Mouse (Mus musculus): Measurements from ENCODE around the gene Olfr56.
"Not testable (repeated sequence)": the region's sequence is repeated elsewhere in the genome, so short reads cannot be mapped to it uniquely, and the experiment has no call there.

Olfr56 gene

GRCm38 (mm10) chr11:49060061-49060460, 81.4 kb downstream of the Olfr56 start:
- not testable (repeated sequence) for DNase-seq

DNA sequence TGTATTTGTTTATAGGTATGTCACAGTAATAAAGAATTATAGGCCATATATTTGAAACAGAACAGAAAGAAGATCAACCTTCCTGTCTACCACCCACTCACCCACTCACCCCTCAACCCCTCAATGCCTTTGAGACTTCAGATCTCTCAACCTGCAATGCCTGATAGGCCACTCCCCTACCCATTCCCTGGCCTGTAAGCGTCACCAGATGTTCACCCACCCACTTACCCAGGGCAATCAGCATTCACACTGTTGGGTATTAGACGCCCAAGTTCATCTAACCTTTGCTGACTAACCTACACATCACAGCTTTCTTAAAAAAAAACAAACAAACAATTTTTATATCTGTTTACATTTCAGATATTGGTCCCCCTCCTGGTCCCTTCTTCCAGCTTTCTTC, 83.2 kb downstream of the Olfr56 start:
- not testable (repeated sequence) for DNase-seq

DNA sequence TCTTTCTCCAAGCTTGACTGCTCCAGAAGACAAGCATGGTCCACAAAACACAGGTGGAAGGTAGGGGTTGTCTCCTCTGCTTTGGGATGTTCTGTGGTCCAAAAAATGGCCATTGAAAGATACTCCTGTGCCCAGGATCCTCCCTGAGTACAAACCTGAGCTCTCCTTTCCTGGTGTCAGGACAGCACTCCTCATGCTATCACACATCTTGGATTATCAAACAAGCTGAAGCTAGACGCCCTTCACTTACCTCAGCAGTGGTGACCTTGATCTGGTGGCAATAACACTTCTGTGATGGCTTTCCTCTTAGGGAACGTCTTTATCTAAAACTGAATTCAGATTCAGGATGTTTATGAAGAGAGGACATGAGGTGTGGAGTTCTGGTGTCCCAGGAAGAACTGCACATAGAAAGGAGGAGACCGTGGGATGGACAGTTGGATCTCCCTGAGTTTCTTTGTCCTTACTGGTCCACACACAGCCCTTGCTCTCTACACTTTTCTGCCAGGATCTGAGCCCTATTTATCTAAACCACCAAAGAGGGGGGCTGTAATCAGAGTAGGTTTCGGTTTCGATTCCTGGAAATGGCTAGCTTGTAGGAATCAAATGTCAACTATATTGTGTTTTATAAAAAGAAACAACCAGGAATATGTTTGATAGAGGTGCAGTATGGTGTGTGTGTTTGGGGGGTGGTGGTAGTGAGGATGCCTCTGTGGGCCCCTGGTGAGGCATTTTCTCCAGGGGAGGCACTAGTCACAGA, 85.2 kb downstream of the Olfr56 start, which contains the start of gene Tgtp2:
Gene Tgtp2 (minus strand): TSS at position 494 of the 757 bp plus-strand sequence.
- not testable (repeated sequence) for DNase-seq

- DNase-seq = no peak
Observed at GRCm38 (mm10) chr11:49068358-49068757, 89.7 kb downstream of the Olfr56 start.

- not testable (repeated sequence) for DNase-seq
Observed at GRCm38 (mm10) chr11:49076001-49076757, 97.5 kb downstream of the Olfr56 start, which contains the start of gene Ifi47. Ifi47 (plus strand) TSS chr11:49076587.

- no peak for DNase-seq
Observed at GRCm38 (mm10) chr11:49077012-49077411, 98.3 kb downstream of the Olfr56 start.

- DNase-seq = no peak
Observed at GRCm38 (mm10) chr11:49078719-49079118, 100.0 kb downstream of the Olfr56 start.

- no peak for DNase-seq
Observed at GRCm38 (mm10) chr11:49080636-49081035, 101.9 kb downstream of the Olfr56 start.

DNA sequence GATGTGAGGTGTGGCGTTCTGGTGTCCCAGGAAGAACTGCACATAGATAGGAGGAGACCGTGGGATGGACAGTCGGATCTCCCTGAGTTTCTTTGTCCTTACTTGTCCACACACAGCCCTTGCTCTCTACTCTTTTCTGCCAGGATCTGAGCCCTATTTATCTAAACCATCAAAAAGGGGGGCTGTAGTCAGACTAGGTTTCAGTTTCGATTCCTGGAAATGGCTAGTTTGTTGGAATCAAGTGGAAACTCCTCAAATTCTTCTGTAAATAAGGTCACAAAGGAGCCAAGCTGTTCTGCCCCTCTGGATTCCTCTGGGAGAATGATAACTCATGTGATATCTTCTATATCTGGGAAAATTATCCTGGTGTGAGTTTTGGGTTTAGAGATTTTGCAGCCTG, 102.7 kb downstream of the Olfr56 start:
- no peak for DNase-seq

DNA sequence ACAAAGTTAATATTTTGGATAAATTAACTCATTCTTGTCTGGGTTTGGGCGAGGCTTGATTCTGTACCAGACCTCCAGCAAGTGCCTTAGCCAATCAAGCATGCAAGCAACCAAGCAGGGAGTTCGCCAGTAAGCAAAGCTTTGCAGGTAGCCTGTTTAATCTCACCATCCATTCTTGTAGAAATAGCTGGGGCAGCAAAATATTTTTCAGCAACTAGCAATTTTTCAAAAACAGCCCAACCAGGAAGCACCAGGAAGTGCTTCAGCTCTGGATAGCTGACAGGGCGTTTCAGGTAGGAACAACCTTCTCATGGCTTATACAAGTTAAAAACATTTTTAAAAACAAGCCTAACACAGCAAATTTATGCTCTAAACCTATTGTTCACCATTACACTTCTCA, 103.2 kb downstream of the Olfr56 start:
- DNase-seq = no peak

DNA sequence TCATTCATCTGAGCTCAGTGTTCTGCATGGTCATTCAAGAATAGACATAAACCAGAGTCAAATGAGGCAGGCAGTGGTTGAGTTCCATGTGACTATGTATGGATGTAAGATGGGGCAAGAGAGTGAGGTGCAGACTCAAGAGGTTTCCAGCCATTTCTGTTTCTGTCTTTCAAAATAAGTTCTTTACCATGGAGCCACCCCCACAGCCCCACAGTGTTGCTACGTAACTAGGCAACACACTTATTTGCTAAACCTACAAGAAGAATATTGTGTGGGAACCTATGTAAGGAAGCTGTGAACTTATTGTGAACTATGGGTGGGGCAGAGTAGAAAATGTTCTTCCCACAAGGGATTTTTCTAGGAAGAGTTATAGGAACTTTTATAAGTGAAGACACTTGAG, 104.5 kb downstream of the Olfr56 start:
- DNase-seq = no peak

GRCm38 (mm10) chr11:49083808-49084207, 105.1 kb downstream of the Olfr56 start:
- no peak for DNase-seq

- no peak for DNase-seq
Observed at GRCm38 (mm10) chr11:49084385-49084784, 105.7 kb downstream of the Olfr56 start.

GRCm38 (mm10) chr11:49084875-49085274, 106.2 kb downstream of the Olfr56 start:
- no peak for DNase-seq

- no peak for DNase-seq
Observed at GRCm38 (mm10) chr11:49086858-49087361, 108.2 kb downstream of the Olfr56 start.

DNA sequence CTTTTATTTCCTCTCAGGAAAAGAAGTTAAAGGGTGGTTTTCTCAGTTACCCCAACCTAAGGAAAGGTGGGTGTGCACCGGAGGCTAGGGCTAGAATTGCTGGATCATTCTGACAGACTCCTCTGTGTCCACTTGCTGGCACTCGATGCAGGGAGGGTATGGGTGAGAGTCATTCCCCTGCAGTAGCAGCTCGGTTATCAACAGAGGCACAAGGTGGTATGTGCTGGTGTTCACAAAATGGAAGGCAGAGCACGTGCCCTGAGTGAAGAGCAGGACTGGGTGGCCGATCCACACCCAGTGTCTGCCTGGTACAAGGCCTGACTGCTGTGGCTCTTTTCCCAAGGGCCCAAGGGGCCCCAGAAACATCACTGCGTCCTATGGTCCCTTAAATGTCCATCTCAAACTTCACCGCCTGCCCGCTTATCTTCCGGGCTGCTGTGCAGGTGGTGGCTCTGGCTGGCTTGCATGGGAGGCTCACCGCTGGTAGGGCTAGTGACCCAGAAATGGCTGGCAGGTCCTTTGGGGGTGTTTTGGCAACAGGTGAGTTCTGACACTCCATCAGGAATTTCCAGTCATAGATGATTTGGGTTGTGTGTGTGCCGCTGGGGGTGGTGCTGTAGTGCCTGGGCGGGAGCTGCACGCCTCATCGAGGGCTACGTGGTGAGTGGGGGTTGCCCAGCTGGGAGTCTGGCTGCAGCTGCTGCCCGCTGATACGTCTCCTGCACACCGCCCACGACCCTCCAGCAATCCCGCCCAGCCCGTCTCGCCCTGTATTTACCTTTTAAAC, 109.3 kb downstream of the Olfr56 start:
- no peak for DNase-seq

GRCm38 (mm10) chr11:49088990-49089652, 110.4 kb downstream of the Olfr56 start:
- no peak for DNase-seq

DNA sequence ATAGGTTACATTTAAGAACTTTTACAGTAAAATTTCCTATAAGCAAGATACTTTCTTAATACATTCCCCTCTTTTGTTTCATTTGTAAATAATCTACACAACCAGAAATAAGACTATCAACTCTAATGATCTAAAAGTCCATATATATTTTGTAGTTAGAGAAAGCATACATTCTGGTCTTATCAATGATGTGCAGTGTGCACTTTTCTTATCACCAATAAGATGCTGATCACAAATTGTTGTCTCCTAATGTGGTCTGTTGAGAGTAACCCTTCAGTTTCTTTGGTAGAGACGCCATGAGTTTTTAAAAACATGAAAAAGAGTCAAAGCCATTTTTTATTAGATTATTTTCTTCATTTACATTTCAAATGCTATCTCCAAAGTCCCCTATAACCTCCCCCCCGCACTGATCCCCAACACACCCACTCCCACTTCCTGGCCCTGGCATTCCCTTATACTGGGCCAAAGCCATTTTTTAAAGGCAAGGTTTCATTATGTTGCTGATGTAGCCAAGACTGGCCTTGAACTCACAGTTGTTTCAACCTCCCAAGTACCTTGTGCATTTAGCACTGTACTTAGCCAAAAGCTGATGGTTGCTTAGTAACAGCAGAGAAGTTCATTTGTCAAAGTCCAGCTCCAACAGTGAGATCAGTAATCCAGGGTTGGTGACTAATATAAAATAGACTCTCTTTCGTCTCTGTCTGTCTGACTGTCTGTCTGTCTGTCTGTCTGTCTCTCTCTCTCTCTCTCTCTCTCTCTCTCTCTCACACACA, 111.2 kb downstream of the Olfr56 start:
- no peak for DNase-seq

DNA sequence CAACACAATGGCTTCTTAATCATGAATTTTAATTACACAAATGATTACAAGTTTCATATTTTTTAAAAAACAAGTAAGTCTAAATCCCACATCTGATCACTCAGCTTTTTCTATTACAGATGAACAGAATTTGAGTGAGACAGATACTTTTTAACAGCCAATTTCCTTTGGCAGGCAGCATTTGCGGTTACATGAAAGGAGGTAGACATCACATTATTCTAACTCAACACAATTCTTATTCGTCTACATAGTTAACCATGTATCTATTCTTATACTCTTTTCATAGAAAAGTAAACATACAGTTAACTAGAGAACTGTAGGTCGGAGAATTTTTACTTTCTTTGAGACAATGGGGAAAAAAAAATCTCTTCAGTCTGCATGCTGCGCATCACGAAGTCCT, 111.9 kb downstream of the Olfr56 start:
- no peak for DNase-seq

DNA sequence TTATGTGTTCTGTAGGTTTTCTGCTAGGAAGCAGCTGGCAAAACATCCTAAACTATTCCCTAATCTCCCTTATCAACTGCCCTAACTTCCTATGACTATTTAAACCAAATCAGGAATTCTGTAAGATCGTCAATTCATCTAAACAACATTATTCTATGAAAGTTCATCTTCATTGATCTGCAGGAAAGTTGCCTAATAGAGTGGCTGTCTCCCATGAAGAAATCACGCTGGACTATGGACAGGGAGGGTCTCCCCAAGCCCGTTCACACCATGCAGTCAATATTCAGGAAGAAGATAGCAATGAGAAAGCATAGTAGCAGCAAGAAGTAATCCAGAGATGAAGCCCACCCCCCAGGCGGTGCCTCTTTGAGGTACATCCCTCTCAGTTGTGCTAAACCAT, 112.5 kb downstream of the Olfr56 start:
- no peak for DNase-seq

GRCm38 (mm10) chr11:49092053-49092586, 113.4 kb downstream of the Olfr56 start:
- no peak for DNase-seq
